Mouse (Mus musculus) adrenal gland, postnatal 25 days (tissue): ENCODE measurements at regions not wholly inside any gene's neighbourhood (a gene's known extent, or its start where the extent isn't known, plus 50 kb on each side); places are given as distances from the start of the nearest gene placed in this dataset.

Source experiments
- DNase-seq: peaks from one replicate; pipeline ENCODE4 v3.0.0; 2021; ENCODE audit warnings: mixed read lengths

GRCm38 (mm10) chr4:64207118-64207868 is 160.5 kb upstream of the Tnc start:
- no peak for DNase-seq

- DNase-seq = no peak
These were observed 154.0 kb upstream of the Tnc start for GRCm38 (mm10) chr4:64200808-64201190.

- peak; percentile 42 for DNase-seq
These were observed 153.5 kb upstream of the Tnc start for GRCm38 (mm10) chr4:64200151-64200807.

GRCm38 (mm10) chr4:64184986-64185385 is 138.2 kb upstream of the Tnc start:
- no peak for DNase-seq

- DNase-seq = no peak
These were observed 129.1 kb upstream of the Tnc start for GRCm38 (mm10) chr4:64175938-64176337.

- DNase-seq = no peak
These were observed 124.7 kb upstream of the Tnc start for GRCm38 (mm10) chr4:64171476-64171875.

GRCm38 (mm10) chr4:64148989-64149463 is 102.2 kb upstream of the Tnc start:
- DNase-seq = no peak

GRCm38 (mm10) chr4:64145924-64146323 is 99.1 kb upstream of the Tnc start:
- no peak for DNase-seq

GRCm38 (mm10) chr4:64142963-64143362 is 96.1 kb upstream of the Tnc start:
- DNase-seq = no peak

GRCm38 (mm10) chr4:64142356-64142787 is 95.6 kb upstream of the Tnc start:
- DNase-seq = no peak

GRCm38 (mm10) chr4:64139836-64140235 is 93.0 kb upstream of the Tnc start:
- DNase-seq = no peak

- no peak for DNase-seq
These were observed 88.2 kb upstream of the Tnc start for GRCm38 (mm10) chr4:64135036-64135435.

GRCm38 (mm10) chr4:64129290-64129689 is 82.5 kb upstream of the Tnc start:
- no peak for DNase-seq

- no peak for DNase-seq
These were observed 77.7 kb upstream of the Tnc start for GRCm38 (mm10) chr4:64124387-64125088.

GRCm38 (mm10) chr4:64123675-64124074 is 76.9 kb upstream of the Tnc start:
- no peak for DNase-seq

- DNase-seq = no peak
These were observed 51.4 kb upstream of the Tnc start for GRCm38 (mm10) chr4:64098247-64098646.
